Mouse (Mus musculus) heart, embryonic 12.5 days (tissue): ENCODE data around the gene Crtap. TPM values are rescaled to one million over a fixed set of nuclear protein-coding genes. Genes with fewer than 3 reads are reported as not detected.

ENCODE experiments used
- ATAC-seq: fragments of 200-750 bp; cut with Nextera tagmentation; 2 replicates; pipeline ENCODE4 v1.8.0; 2017; ENCODE audit warnings: moderate TSS enrichment, moderate library complexity; ENCODE audit not compliant: insufficient number of reproducible peaks, low FRiP score
- H3K27ac ChIP-seq: fragments of 300-500 bp; sonication (generic); 2 replicates; pipeline ENCODE4 v1.5.1; 2016; ENCODE audit warnings: mild to moderate bottlenecking, moderate library complexity; ENCODE audit not compliant: poor library complexity, severe bottlenecking
- H3K27me3 ChIP-seq: fragments of 300-500 bp; sonication (generic); replicated peaks from 2 replicates; pipeline ENCODE4 v1.6.1; 2016; ENCODE audit warnings: mild to moderate bottlenecking, moderate library complexity
- H3K36me3 ChIP-seq: fragments of 300-500 bp; sonication (generic); 2 replicates; pipeline ENCODE4 v1.6.1; 2016; ENCODE audit warnings: mild to moderate bottlenecking, moderate library complexity
- H3K4me1 ChIP-seq: fragments of 300-500 bp; sonication (generic); replicated peaks from 2 replicates; pipeline ENCODE4 v1.6.1; 2016; ENCODE audit warnings: mild to moderate bottlenecking
- H3K4me2 ChIP-seq: fragments of 300-500 bp; sonication (generic); 2 replicates; pipeline ENCODE4 v1.6.1; 2016; ENCODE audit warnings: mild to moderate bottlenecking, moderate library complexity
- H3K4me3 ChIP-seq: fragments of 300-500 bp; sonication (generic); 2 replicates; pipeline ENCODE4 v1.5.1; 2016; ENCODE audit warnings: mild to moderate bottlenecking
- H3K9ac ChIP-seq: fragments of 300-500 bp; sonication (generic); 2 replicates; pipeline ENCODE4 v1.6.1; 2016; ENCODE audit warnings: mild to moderate bottlenecking, moderate library complexity
- H3K9me3 ChIP-seq: fragments of 300-500 bp; sonication (generic); replicated peaks from 2 replicates; pipeline ENCODE4 v1.6.1; 2016; ENCODE audit warnings: mild to moderate bottlenecking, moderate library complexity
- WGBS: fragments of 180-500 bp; shearing (Covaris S2); methylation state at CpG from one replicate; pipeline ENCODE4 v1.1.7; 2016; 5-methylcytosine and 5-hydroxymethylcytosine counted together
- polyA plus RNA-seq: library from polyadenylated mRNA; unstranded; fragments of >200 nt; fragmentation: Nextera tagmentation; extraction: Ambion mirVana; gene quantifications from 2 replicates; pipeline ENCODE4 v1.2.1, GENCODE M21; 2016

The Crtap gene
- polyA plus RNA-seq, 1 experiment from 2014 or later = 144 TPM

GRCm38 (mm10) chr9:114416646-114417517 lies 26.4 kb upstream of the Crtap start:
- ATAC-seq = no peak
- H3K27me3 ChIP-seq = no peaks in the 10 kb centered on the region
- no peak overlapping the region for H3K4me2 ChIP-seq
- 88% methylated on average over 21 of the region's 21 CpGs for WGBS
- H3K9ac ChIP-seq = no peak overlapping the region
- peaks cover 6% of the 10 kb centered on the region; the same call in 1 of the 2 replicates for H3K4me1 ChIP-seq
- H3K4me3 ChIP-seq = no peak overlapping the region
- no peak overlapping the region for H3K27ac ChIP-seq
- H3K9me3 ChIP-seq = peaks cover 5% of the 10 kb centered on the region; the same call in 1 of the 2 replicates
- peaks cover 28% of the 10 kb centered on the region for H3K36me3 ChIP-seq

GRCm38 (mm10) chr9:114415701-114416100 lies 25.2 kb upstream of the Crtap start:
- H3K36me3 ChIP-seq = peaks cover 34% of the 10 kb centered on the region
- WGBS = 24% methylated on average over 11 of the region's 11 CpGs
- peaks cover 11% of the 10 kb centered on the region; the same call in 1 of the 2 replicates for H3K9me3 ChIP-seq
- H3K4me1 ChIP-seq = peaks cover 6% of the 10 kb centered on the region; the same call in 1 of the 2 replicates
- no peak overlapping the region for H3K4me2 ChIP-seq
- H3K27ac ChIP-seq = no peak overlapping the region
- ATAC-seq = no peak
- H3K27me3 ChIP-seq = no peaks in the 10 kb centered on the region
- H3K9ac ChIP-seq = no peak overlapping the region
- no peak overlapping the region for H3K4me3 ChIP-seq

- H3K27me3 ChIP-seq = no peaks in the 10 kb centered on the region
- no peak overlapping the region for H3K27ac ChIP-seq
- no peak overlapping the region for H3K4me2 ChIP-seq
- no peak overlapping the region for H3K9ac ChIP-seq
- no peak overlapping the region for H3K4me3 ChIP-seq
- peaks cover 42% of the 10 kb centered on the region for H3K36me3 ChIP-seq
- H3K9me3 ChIP-seq = peaks cover 11% of the 10 kb centered on the region; the same call in 1 of the 2 replicates
- ATAC-seq = no peak
- 82% methylated on average over 12 of the region's 12 CpGs for WGBS
- H3K4me1 ChIP-seq = peaks cover 6% of the 10 kb centered on the region; the same call in 1 of the 2 replicates
Observed at GRCm38 (mm10) chr9:114413866-114414265, 23.4 kb upstream of the Crtap start.

GRCm38 (mm10) chr9:114412406-114412805 lies 21.9 kb upstream of the Crtap start:
- Histone ChIP-seq H3K9ac (no peak overlapping the region), H3K4me1 (peaks cover 6% of the 10 kb centered on the region; the same call in 1 of the 2 replicates), H3K4me3 (no peak overlapping the region), H3K9me3 (peaks cover 11% of the 10 kb centered on the region; the same call in 1 of the 2 replicates), H3K27ac (no peak overlapping the region; the same call in 1 of the 2 replicates), H3K36me3 (peaks cover 51% of the 10 kb centered on the region), H3K4me2 (no peak overlapping the region), H3K27me3 (no peaks in the 10 kb centered on the region)
- 61% methylated on average over 9 of the region's 9 CpGs for WGBS
- no peak for ATAC-seq

- Histone ChIP-seq H3K9me3 (peaks cover 11% of the 10 kb centered on the region; the same call in 1 of the 2 replicates), H3K27ac (no peak overlapping the region), H3K4me2 (no peak overlapping the region), H3K9ac (no peak overlapping the region), H3K4me3 (no peak overlapping the region), H3K4me1 (peaks cover 6% of the 10 kb centered on the region; the same call in 1 of the 2 replicates), H3K27me3 (no peaks in the 10 kb centered on the region), H3K36me3 (peaks cover 50% of the 10 kb centered on the region)
- ATAC-seq = no peak
- WGBS = 82% methylated on average over 5 of the region's 5 CpGs
Observed at GRCm38 (mm10) chr9:114411295-114411694, 20.8 kb upstream of the Crtap start.

- no peak for ATAC-seq
Observed at GRCm38 (mm10) chr9:114410313-114410862, 19.9 kb upstream of the Crtap start.

GRCm38 (mm10) chr9:114407676-114408075 lies 17.2 kb upstream of the Crtap start:
- Histone ChIP-seq H3K9ac (no peak overlapping the region), H3K9me3 (peaks cover 11% of the 10 kb centered on the region; the same call in 1 of the 2 replicates), H3K27ac (no peak overlapping the region), H3K27me3 (no peaks in the 10 kb centered on the region), H3K4me3 (no peak overlapping the region), H3K36me3 (peaks cover 68% of the 10 kb centered on the region), H3K4me1 (peaks cover 6% of the 10 kb centered on the region; the same call in 1 of the 2 replicates), H3K4me2 (no peak overlapping the region)
- ATAC-seq = no peak
- 95% methylated on average over 2 of the region's 2 CpGs for WGBS

More at GRCm38 (mm10) chr9:114410313-114410862, 19.9 kb upstream of the Crtap start:
- no peak overlapping the region for H3K27ac ChIP-seq
- no peak overlapping the region for H3K4me2 ChIP-seq
- no peak overlapping the region for H3K9ac ChIP-seq
- H3K9me3 ChIP-seq = peaks cover 11% of the 10 kb centered on the region; the same call in 1 of the 2 replicates
- peaks cover 6% of the 10 kb centered on the region; the same call in 1 of the 2 replicates for H3K4me1 ChIP-seq
- 94% methylated on average over 11 of the region's 11 CpGs for WGBS
- H3K36me3 ChIP-seq = peaks cover 59% of the 10 kb centered on the region
- H3K4me3 ChIP-seq = no peak overlapping the region
- no peaks in the 10 kb centered on the region for H3K27me3 ChIP-seq

- ATAC-seq = no peak
- Histone ChIP-seq H3K27me3 (no peaks in the 10 kb centered on the region), H3K4me1 (peaks cover 11% of the 10 kb centered on the region; the same call in 1 of the 2 replicates), H3K4me2 (peak overlapping the region; percentile 89), H3K4me3 (peak overlapping the region; percentile 93), H3K9ac (peak overlapping the region; percentile 88), H3K9me3 (no peaks in the 10 kb centered on the region), H3K27ac (peak overlapping the region; percentile 67), H3K36me3 (peaks cover 24% of the 10 kb centered on the region)
- 3% methylated on average over 16 of the region's 16 CpGs for WGBS
Observed at GRCm38 (mm10) chr9:114401685-114402080, 11.2 kb upstream of the Crtap start.

GRCm38 (mm10) chr9:114400949-114401684 lies 10.6 kb upstream of the Crtap start, which contains the start of the genes Glb1 and Tmppe:
Gene Glb1 (plus strand): TSS chr9:114401076.
Gene Tmppe (plus strand): TSS chr9:114401105.
- Histone ChIP-seq H3K9me3 (no peaks in the 10 kb centered on the region), H3K4me1 (peaks cover 11% of the 10 kb centered on the region; the same call in 1 of the 2 replicates), H3K27me3 (no peaks in the 10 kb centered on the region), H3K4me2 (peak within 1 kb of the TSS; percentile 89), H3K9ac (peak within 1 kb of the TSS; percentile 88), H3K27ac (peak within 1 kb of the TSS; percentile 67), H3K36me3 (peaks cover 22% of the 10 kb centered on the region), H3K4me3 (peak within 1 kb of the TSS; percentile 93)
- under 1% methylated on average over 69 of the region's 73 CpGs for WGBS
- peak; percentile 97 for ATAC-seq

- Histone ChIP-seq H3K4me2 (peak overlapping the region; percentile 89), H3K4me1 (peaks cover 11% of the 10 kb centered on the region; the same call in 1 of the 2 replicates), H3K9me3 (no peaks in the 10 kb centered on the region), H3K4me3 (peak overlapping the region; percentile 93), H3K27me3 (no peaks in the 10 kb centered on the region), H3K27ac (peak overlapping the region; percentile 67; the same call in 1 of the 2 replicates), H3K36me3 (peaks cover 17% of the 10 kb centered on the region), H3K9ac (peak overlapping the region; percentile 88; the same call in 1 of the 2 replicates)
- WGBS = 23% methylated on average over 5 of the region's 5 CpGs
- peak; percentile 26 for ATAC-seq
Observed at GRCm38 (mm10) chr9:114400588-114400948, 10.1 kb upstream of the Crtap start.
